Mouse (Mus musculus) bone marrow macrophage, adult 2 months (primary cell): Measurements from ENCODE around the gene Smpdl3a. TPM values are rescaled to one million over a fixed set of nuclear protein-coding genes. Genes with fewer than 3 reads are reported as not detected.

Experiments used
- H3K27ac ChIP-seq: 2 replicates; pipeline ENCODE4 v1.5.1; 2012; ENCODE audit warnings: low read depth, low read length; ENCODE audit not compliant: insufficient read depth
- H3K4me1 ChIP-seq: 2 replicates; pipeline ENCODE4 v1.6.1; 2012; ENCODE audit warnings: low read length; ENCODE audit not compliant: control insufficient read depth, insufficient read depth
- H3K4me3 ChIP-seq: 2 replicates; pipeline ENCODE4 v1.5.1; 2012; ENCODE audit warnings: mild to moderate bottlenecking, low read length, moderate library complexity; ENCODE audit not compliant: insufficient read depth
- CTCF ChIP-seq: IDR thresholded peaks from 2 replicates; pipeline ENCODE4 v1.5.1; 2012; ENCODE audit warnings: low read depth, mild to moderate bottlenecking, low read length, moderate library complexity
- POLR2A ChIP-seq: IDR thresholded peaks from 2 replicates; pipeline ENCODE4 v1.6.1; 2012; ENCODE audit warnings: mild to moderate bottlenecking, low read depth, low read length, borderline replicate concordance
- polyA plus RNA-seq: library from polyadenylated mRNA; stranded (reverse); fragments of >200 nt; gene quantifications from 2 replicates; pipeline ENCODE4 v1.2.4, GENCODE M21; 2012; ENCODE audit not compliant: missing spikeins, insufficient read depth, insufficient read length

Smpdl3a gene
- 343 and 368 TPM in 2 replicates for polyA plus RNA-seq

GRCm38 (mm10) chr10:57794018-57794417 lies at the start of gene Smpdl3a:
TSS of gene Smpdl3a (plus strand) at chr10:57794335.
- Histone ChIP-seq H3K27ac (peak within 1 kb of the TSS; percentile 71), H3K4me1 (peaks cover 20% of the 10 kb centered on the region), H3K4me3 (peak within 1 kb of the TSS; percentile 80)
- no peak for TF ChIP-seq POLR2A
- TF ChIP-seq CTCF: no peak

DNA sequence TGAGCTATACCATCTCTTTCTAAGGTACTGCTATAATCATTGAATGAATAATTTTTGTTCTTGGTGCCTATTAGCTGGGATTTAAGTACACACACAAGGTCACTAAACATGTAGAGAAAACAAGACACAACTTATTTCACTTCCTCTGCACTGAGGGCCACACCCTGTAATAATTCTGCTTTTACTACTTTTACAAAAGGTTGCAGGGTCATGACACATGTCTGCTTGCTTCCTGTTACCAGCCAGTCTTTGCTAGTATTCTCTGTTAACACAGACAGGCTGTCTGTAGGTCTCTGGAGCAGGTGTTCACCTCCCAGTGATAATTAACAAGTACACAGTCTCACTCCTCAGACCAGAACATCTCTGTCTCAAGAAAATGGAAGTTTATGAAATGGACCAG lies 48.7 kb upstream of the Smpdl3a start:
- no peak overlapping the region for H3K4me3 ChIP-seq
- peaks cover 17% of the 10 kb centered on the region for H3K4me1 ChIP-seq
- no peak overlapping the region for H3K27ac ChIP-seq
- TF ChIP-seq CTCF (no peak), POLR2A (no peak)

GRCm38 (mm10) chr10:57747127-57747526 lies 47.0 kb upstream of the Smpdl3a start:
- H3K4me3 ChIP-seq: no peak overlapping the region
- H3K4me1 ChIP-seq: peaks cover 17% of the 10 kb centered on the region
- no peak overlapping the region for H3K27ac ChIP-seq
- no peak for TF ChIP-seq CTCF
- no peak for TF ChIP-seq POLR2A

- Histone ChIP-seq H3K4me1 (no peaks in the 10 kb centered on the region), H3K27ac (no peak overlapping the region), H3K4me3 (no peak overlapping the region)
- TF ChIP-seq CTCF: no peak
- TF ChIP-seq POLR2A: no peak
Observed at GRCm38 (mm10) chr10:57753343-57753742, 40.8 kb upstream of the Smpdl3a start.

DNA sequence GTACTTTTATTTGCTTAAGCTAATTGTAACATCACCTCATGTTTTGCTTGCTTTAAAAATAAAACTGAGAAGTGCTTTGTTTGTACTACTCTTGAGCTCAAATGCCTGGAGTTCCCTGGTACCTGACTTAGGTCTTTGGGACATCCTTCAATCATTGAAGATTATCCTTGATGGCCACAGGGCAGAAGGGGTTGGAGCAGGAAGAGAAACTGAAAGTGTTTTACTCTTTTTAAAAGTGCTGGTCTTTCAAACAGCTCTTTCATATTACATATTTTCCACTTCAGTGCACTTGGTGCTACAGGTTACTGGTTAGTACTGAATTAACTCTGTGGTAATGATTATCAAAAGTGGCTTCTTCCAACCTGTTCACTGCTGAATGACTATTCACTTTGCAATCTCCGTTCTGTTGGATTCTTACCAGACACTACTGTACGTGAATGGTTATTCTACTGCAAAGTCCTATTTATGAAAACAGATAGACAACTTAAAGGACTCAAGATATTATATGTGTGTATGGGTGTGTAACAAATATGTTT lies 38.9 kb upstream of the Smpdl3a start:
- no peak overlapping the region for H3K27ac ChIP-seq
- H3K4me1 ChIP-seq: peaks cover 1% of the 10 kb centered on the region
- no peak overlapping the region for H3K4me3 ChIP-seq
- TF ChIP-seq POLR2A (no peak), CTCF (no peak)

DNA sequence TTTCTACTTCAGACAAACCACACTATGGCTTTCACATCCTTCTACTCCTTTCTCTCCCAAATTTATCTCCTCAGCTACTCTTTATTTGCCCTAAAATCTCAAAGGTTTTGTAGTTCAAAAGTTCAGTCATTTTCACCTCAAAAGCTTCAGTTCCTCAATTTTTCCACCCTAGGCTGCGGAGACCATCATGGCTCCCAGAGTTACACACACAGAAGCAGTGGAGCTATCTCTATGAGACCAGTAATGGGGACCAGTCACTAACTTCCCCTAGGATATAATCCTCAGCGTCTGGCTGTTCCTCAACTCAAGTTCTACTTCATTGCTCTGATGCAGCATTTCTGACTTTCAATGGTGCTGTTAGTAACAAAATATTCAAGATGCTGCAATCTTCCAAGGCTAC lies 35.1 kb upstream of the Smpdl3a start:
- TF ChIP-seq CTCF (no peak), POLR2A (no peak)
- Histone ChIP-seq H3K4me1 (peaks cover 16% of the 10 kb centered on the region), H3K27ac (no peak overlapping the region), H3K4me3 (no peak overlapping the region)

DNA sequence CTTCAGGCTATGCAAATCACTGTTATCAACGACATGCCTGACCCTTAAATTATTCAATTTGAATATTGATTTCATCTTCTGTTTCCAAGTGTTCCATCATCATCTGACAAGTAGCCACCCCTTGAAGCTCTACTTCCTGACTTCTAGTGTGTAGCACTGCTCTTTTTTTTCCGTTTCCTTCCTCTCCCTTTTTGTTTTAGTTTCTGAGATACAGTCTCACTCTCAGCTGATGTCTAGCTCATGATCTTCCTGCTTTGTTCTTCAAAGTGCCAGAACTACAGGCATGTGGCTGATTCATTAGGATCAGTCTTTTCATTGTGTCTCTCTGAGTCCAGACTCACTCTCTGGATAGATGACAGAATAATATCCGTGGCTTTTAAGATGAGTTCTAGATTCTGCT lies 33.4 kb upstream of the Smpdl3a start:
- TF ChIP-seq CTCF (no peak), POLR2A (no peak)
- Histone ChIP-seq H3K4me1 (peaks cover 16% of the 10 kb centered on the region), H3K4me3 (no peak overlapping the region), H3K27ac (peak overlapping the region; percentile 57)

DNA sequence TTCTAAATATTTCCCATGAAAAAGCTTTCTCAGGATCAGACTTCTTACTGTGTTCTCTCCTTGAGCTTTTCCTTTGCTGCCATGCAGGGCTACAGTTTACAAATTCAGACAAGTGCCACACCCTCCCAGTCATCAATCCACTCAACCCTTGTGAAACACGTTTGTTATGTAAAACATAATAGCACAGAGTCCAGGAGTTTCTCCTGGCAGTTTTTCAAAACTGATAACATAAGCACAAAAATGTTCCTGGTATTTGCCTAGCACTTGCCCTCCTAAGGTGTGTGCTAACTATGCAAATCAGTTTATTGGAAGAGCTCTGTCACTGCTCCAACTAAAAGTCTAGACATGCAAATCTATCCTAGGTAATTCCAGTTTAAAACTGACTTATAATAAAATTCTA lies 31.1 kb upstream of the Smpdl3a start:
- TF ChIP-seq CTCF: no peak
- no peak for TF ChIP-seq POLR2A
- Histone ChIP-seq H3K4me1 (peaks cover 16% of the 10 kb centered on the region), H3K27ac (no peak overlapping the region), H3K4me3 (no peak overlapping the region)

- peaks cover 19% of the 10 kb centered on the region for H3K4me1 ChIP-seq
- H3K4me3 ChIP-seq: no peak overlapping the region
- H3K27ac ChIP-seq: no peak overlapping the region
- TF ChIP-seq CTCF (no peak), POLR2A (no peak)
Observed at GRCm38 (mm10) chr10:57783289-57784130, 10.6 kb upstream of the Smpdl3a start.

- Histone ChIP-seq H3K4me1 (peaks cover 19% of the 10 kb centered on the region), H3K27ac (no peak overlapping the region; the same call in 1 of the 2 replicates), H3K4me3 (no peak overlapping the region)
- TF ChIP-seq CTCF (no peak), POLR2A (no peak)
Observed at GRCm38 (mm10) chr10:57784131-57784875, 9.8 kb upstream of the Smpdl3a start.
